Mouse (Mus musculus) thymus, adult 2 months (tissue): Measurements from ENCODE around the gene Abcc3. TPM values are rescaled to one million over a fixed set of nuclear protein-coding genes. Genes with fewer than 3 reads are reported as not detected.

Experiments
- DNase-seq: peaks from one replicate; pipeline ENCODE4 v3.0.0; 2021
- H3K27ac ChIP-seq: fragments of 200-500 bp; 2 replicates; pipeline ENCODE4 v1.5.1; 2012; ENCODE audit warnings: low read length, control low read depth; ENCODE audit not compliant: control insufficient read depth, insufficient read depth
- H3K27me3 ChIP-seq: fragments of 200-500 bp; 2 replicates; pipeline ENCODE4 v1.6.1; 2012; ENCODE audit warnings: mild to moderate bottlenecking, low read length, moderate library complexity, mixed read lengths; ENCODE audit not compliant: control insufficient read depth, insufficient read depth
- H3K36me3 ChIP-seq: fragments of 200-500 bp; 2 replicates; pipeline ENCODE4 v1.6.1; 2012; ENCODE audit warnings: mild to moderate bottlenecking, low read length, moderate library complexity; ENCODE audit not compliant: control insufficient read depth, insufficient read depth
- H3K4me1 ChIP-seq: fragments of 200-500 bp; replicated peaks from 2 replicates; pipeline ENCODE4 v1.6.1; 2012; ENCODE audit warnings: low read length; ENCODE audit not compliant: control insufficient read depth, insufficient read depth
- H3K4me3 ChIP-seq: fragments of 200-500 bp; 2 replicates; pipeline ENCODE4 v1.5.1; 2012; ENCODE audit warnings: mild to moderate bottlenecking, low read length, control low read depth, moderate library complexity; ENCODE audit not compliant: control insufficient read depth, insufficient read depth
- CTCF ChIP-seq: fragments of 200-500 bp; IDR thresholded peaks from 2 replicates; pipeline ENCODE4 v1.5.1; 2012; ENCODE audit warnings: mild to moderate bottlenecking, control low read depth, low read length, moderate library complexity, borderline replicate concordance; ENCODE audit not compliant: control insufficient read depth, poor library complexity, insufficient read depth; ENCODE audit errors: extremely low read depth
- POLR2A ChIP-seq: fragments of 200-500 bp; IDR thresholded peaks from 2 replicates; pipeline ENCODE4 v1.6.1; 2012; ENCODE audit warnings: mild to moderate bottlenecking, low read length, control low read depth, moderate library complexity; ENCODE audit not compliant: control insufficient read depth, poor library complexity, insufficient read depth; ENCODE audit errors: extremely low read depth
- WGBS: fragments of 180-500 bp; shearing (Covaris S2); methylation state at CpG from one replicate; pipeline ENCODE4 v1.1.7; 2018; 5-methylcytosine and 5-hydroxymethylcytosine counted together
- polyA plus RNA-seq: library from polyadenylated mRNA; depleted of rRNA; stranded (reverse); fragments of >200 nt; gene quantifications from 2 replicates; pipeline ENCODE4 v1.2.3, GENCODE M21; 2012

Gene Abcc3
- polyA plus RNA-seq, 1 experiment = 21.5 TPM

GRCm38 (mm10) chr11:94345926-94346325 lies 46.9 kb downstream of the Abcc3 start:
- TF ChIP-seq CTCF = no peak
- no peak for TF ChIP-seq POLR2A
- Histone ChIP-seq H3K4me1 (peaks cover 32% of the 10 kb centered on the region), H3K4me3 (no peak overlapping the region), H3K27ac (no peak overlapping the region), H3K36me3 (no peaks in the 10 kb centered on the region), H3K27me3 (no peaks in the 10 kb centered on the region)
- DNase-seq = no peak
- WGBS = 91% methylated on average over 10 of the region's 10 CpGs

GRCm38 (mm10) chr11:94344470-94344869 lies 48.3 kb downstream of the Abcc3 start:
- TF ChIP-seq POLR2A (no peak), CTCF (no peak)
- no peak overlapping the region for H3K4me3 ChIP-seq
- peaks cover 32% of the 10 kb centered on the region for H3K4me1 ChIP-seq
- DNase-seq = no peak
- peak overlapping the region; percentile 55 for H3K27ac ChIP-seq
- WGBS = 56% methylated on average over 1 of the region's 1 CpGs
- H3K36me3 ChIP-seq = peaks cover 6% of the 10 kb centered on the region
- H3K27me3 ChIP-seq = no peaks in the 10 kb centered on the region

GRCm38 (mm10) chr11:94343955-94344358 lies 48.8 kb downstream of the Abcc3 start:
- Histone ChIP-seq H3K27ac (no peak overlapping the region), H3K4me3 (no peak overlapping the region), H3K4me1 (peaks cover 32% of the 10 kb centered on the region), H3K27me3 (no peaks in the 10 kb centered on the region), H3K36me3 (peaks cover 12% of the 10 kb centered on the region)
- peak; percentile 17 for DNase-seq
- TF ChIP-seq POLR2A = no peak
- TF ChIP-seq CTCF = no peak
- WGBS = 42% methylated on average over 5 of the region's 5 CpGs

GRCm38 (mm10) chr11:94342114-94342905 lies 50.5 kb downstream of the Abcc3 start:
- Histone ChIP-seq H3K36me3 (peaks cover 18% of the 10 kb centered on the region), H3K27me3 (no peaks in the 10 kb centered on the region), H3K4me3 (no peak overlapping the region), H3K4me1 (peaks cover 32% of the 10 kb centered on the region), H3K27ac (no peak overlapping the region)
- 85% methylated on average over 13 of the region's 13 CpGs for WGBS
- DNase-seq = no peak
- TF ChIP-seq POLR2A = no peak
- TF ChIP-seq CTCF = no peak

- H3K27ac ChIP-seq = no peak overlapping the region
- no peaks in the 10 kb centered on the region for H3K27me3 ChIP-seq
- H3K4me1 ChIP-seq = peaks cover 32% of the 10 kb centered on the region
- peaks cover 18% of the 10 kb centered on the region for H3K36me3 ChIP-seq
- DNase-seq = no peak
- no peak for TF ChIP-seq CTCF
- no peak for TF ChIP-seq POLR2A
- 94% methylated on average over 10 of the region's 10 CpGs for WGBS
- no peak overlapping the region for H3K4me3 ChIP-seq
Observed at GRCm38 (mm10) chr11:94340948-94341933, 51.6 kb downstream of the Abcc3 start.
